Mouse (Mus musculus) hindbrain, embryonic 16.5 days (tissue): ENCODE results near the gene Dcp1a. TPM values are rescaled to one million over a fixed set of nuclear protein-coding genes. Genes with fewer than 3 reads are reported as not detected.

Experiments used
- ATAC-seq: fragments of 200-750 bp; cut with Nextera tagmentation; 2 replicates; pipeline ENCODE4 v1.8.0; 2017; ENCODE audit warnings: moderate TSS enrichment, moderate library complexity
- H3K27ac ChIP-seq: fragments of 300-500 bp; sonication (generic); 2 replicates; pipeline ENCODE4 v1.5.1; 2014; ENCODE audit warnings: low read depth, mild to moderate bottlenecking, control low read depth, low read length, moderate library complexity
- H3K27me3 ChIP-seq: fragments of 300-500 bp; sonication (generic); replicated peaks from 2 replicates; pipeline ENCODE4 v1.6.1; 2014; ENCODE audit warnings: low read length; ENCODE audit not compliant: control insufficient read depth, insufficient read depth
- H3K36me3 ChIP-seq: fragments of 300-500 bp; sonication (generic); 2 replicates; pipeline ENCODE4 v1.6.1; 2014; ENCODE audit warnings: mild to moderate bottlenecking, low read length, moderate library complexity, mixed read lengths; ENCODE audit not compliant: control insufficient read depth, insufficient read depth
- H3K4me1 ChIP-seq: fragments of 300-500 bp; sonication (generic); 2 replicates; pipeline ENCODE4 v1.6.1; 2014; ENCODE audit warnings: low read depth, low read length; ENCODE audit not compliant: control insufficient read depth, insufficient read depth
- H3K4me2 ChIP-seq: fragments of 300-500 bp; sonication (generic); 2 replicates; pipeline ENCODE4 v1.6.1; 2014; ENCODE audit warnings: mild to moderate bottlenecking, low read length, control low read depth, moderate library complexity
- H3K4me3 ChIP-seq: fragments of 300-500 bp; sonication (generic); 2 replicates; pipeline ENCODE4 v1.5.1; 2014; ENCODE audit warnings: mild to moderate bottlenecking, low read length, control low read depth, moderate library complexity
- H3K9ac ChIP-seq: fragments of 300-500 bp; sonication (generic); 2 replicates; pipeline ENCODE4 v1.6.1; 2014; ENCODE audit warnings: low read depth, mild to moderate bottlenecking, control low read depth, low read length, moderate library complexity
- H3K9me3 ChIP-seq: fragments of 300-500 bp; sonication (generic); 2 replicates; pipeline ENCODE4 v1.6.1; 2014; ENCODE audit warnings: mild to moderate bottlenecking, low read length, moderate library complexity; ENCODE audit not compliant: control insufficient read depth
- WGBS: fragments of 180-500 bp; shearing (Covaris S2); extraction: QIAGEN DNeasy Blood & Tissue Kit; methylation state at CpG from one replicate; pipeline ENCODE4 v1.1.7; 2014; 5-methylcytosine and 5-hydroxymethylcytosine counted together
- polyA plus RNA-seq: library from polyadenylated mRNA; unstranded; fragments of >200 nt; fragmentation: Nextera tagmentation; extraction: Ambion mirVana; gene quantifications from 2 replicates; pipeline ENCODE4 v1.2.1, GENCODE M21; 2015

Dcp1a gene
- polyA plus RNA-seq, 1 experiment from 2014 or later: 14.2 TPM

- H3K4me3 ChIP-seq: peak overlapping the region; percentile 89
- 34% methylated on average over 8 of the region's 8 CpGs for WGBS
- no peaks in the 10 kb centered on the region for H3K9me3 ChIP-seq
- H3K36me3 ChIP-seq: no peaks in the 10 kb centered on the region
- peak overlapping the region; percentile 92 for H3K4me2 ChIP-seq
- H3K9ac ChIP-seq: peak overlapping the region; percentile 97
- peaks cover 35% of the 10 kb centered on the region for H3K4me1 ChIP-seq
- H3K27ac ChIP-seq: peak overlapping the region; percentile 97; the same call in 1 of the 2 replicates
- no peak for ATAC-seq
- no peaks in the 10 kb centered on the region for H3K27me3 ChIP-seq
Observed at GRCm38 (mm10) chr14:30550232-30551070, 71.1 kb downstream of the Dcp1a start.

DNA sequence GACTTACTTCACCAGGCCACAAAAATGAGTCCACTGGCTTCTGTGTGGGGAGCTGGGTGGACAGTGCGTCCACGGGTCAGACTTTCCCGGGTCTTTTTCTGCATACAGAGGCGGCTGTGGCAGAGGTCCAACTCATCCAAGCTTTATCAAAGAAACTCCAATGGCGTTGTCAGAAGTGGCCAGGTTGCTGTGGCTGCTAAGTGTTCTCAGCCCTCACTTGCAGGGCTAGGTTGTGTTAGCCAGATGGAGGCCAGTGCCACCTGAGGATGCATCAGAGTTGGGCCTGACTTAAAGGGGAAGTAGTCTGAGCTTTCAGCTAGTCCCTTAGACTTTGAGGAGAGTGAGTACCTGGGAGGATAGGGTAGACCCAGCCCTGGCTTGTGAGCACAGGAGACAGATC is 72.2 kb downstream of the Dcp1a start:
- peak overlapping the region; percentile 89 for H3K4me3 ChIP-seq
- ATAC-seq: no peak
- H3K27me3 ChIP-seq: no peaks in the 10 kb centered on the region

GRCm38 (mm10) chr14:30551981-30552380 is 72.6 kb downstream of the Dcp1a start:
- WGBS: 94% methylated on average over 2 of the region's 2 CpGs
- Histone ChIP-seq H3K4me1 (peaks cover 35% of the 10 kb centered on the region), H3K27me3 (no peaks in the 10 kb centered on the region), H3K9ac (no peak overlapping the region), H3K36me3 (no peaks in the 10 kb centered on the region), H3K27ac (no peak overlapping the region), H3K4me2 (no peak overlapping the region; the same call in 1 of the 2 replicates), H3K9me3 (no peaks in the 10 kb centered on the region), H3K4me3 (no peak overlapping the region)
- no peak for ATAC-seq

More for the DNA sequence above, 72.2 kb downstream of the Dcp1a start:
- peaks cover 35% of the 10 kb centered on the region for H3K4me1 ChIP-seq
- no peaks in the 10 kb centered on the region for H3K9me3 ChIP-seq
- no peaks in the 10 kb centered on the region for H3K36me3 ChIP-seq
- H3K9ac ChIP-seq: no peak overlapping the region
- no peak overlapping the region for H3K27ac ChIP-seq
- 57% methylated on average over 5 of the region's 5 CpGs for WGBS
- peak overlapping the region; percentile 92 for H3K4me2 ChIP-seq

DNA sequence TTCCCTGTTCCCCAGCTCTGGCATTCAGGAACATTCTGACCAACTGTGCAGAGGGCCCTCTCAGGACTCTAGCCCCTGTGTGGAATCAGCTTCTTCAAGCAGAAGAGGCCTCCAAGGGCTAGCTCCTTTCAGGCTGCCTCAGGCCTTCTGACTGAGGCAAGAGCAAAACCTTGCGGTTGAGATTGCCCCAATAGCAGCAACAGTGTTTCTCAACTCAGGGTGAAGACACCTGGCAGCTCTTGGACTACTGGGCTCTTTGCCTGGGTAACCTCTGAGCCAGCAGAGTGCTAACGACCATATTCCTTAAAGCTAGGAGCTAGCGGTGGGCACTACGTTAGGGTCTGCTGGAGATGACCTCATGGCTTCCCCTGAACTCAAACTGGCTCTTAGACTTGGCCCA is 73.8 kb downstream of the Dcp1a start:
- peaks cover 2% of the 10 kb centered on the region; the same call in 1 of the 2 replicates for H3K36me3 ChIP-seq
- no peak overlapping the region for H3K27ac ChIP-seq
- H3K9ac ChIP-seq: no peak overlapping the region
- no peaks in the 10 kb centered on the region for H3K9me3 ChIP-seq
- no peak overlapping the region for H3K4me2 ChIP-seq
- no peak for ATAC-seq
- H3K4me3 ChIP-seq: no peak overlapping the region
- WGBS: 89% methylated on average over 4 of the region's 4 CpGs
- peaks cover 30% of the 10 kb centered on the region for H3K4me1 ChIP-seq
- no peaks in the 10 kb centered on the region for H3K27me3 ChIP-seq

DNA sequence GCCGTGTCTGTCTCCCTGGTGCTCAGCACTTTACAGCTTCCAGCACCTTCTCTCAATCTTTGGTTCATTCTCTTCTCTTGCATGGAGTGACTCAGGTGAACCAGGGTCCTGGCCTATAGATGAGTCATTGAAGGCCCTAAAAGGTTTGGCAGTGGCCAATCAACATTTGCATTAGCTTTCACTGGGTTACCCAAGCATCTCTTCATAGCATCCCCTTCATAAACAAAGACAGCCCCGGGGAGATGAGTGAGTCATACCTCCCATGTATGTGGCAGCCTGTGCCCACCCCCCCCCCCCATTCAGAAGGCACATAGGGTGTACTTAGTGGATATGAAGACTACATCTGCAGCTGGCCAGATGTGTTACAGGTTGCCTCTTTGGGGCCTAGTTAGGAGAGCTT is 77.3 kb downstream of the Dcp1a start:
- no peak overlapping the region for H3K4me3 ChIP-seq
- peaks cover 11% of the 10 kb centered on the region for H3K4me1 ChIP-seq
- WGBS: 92% methylated on average over 2 of the region's 2 CpGs
- H3K4me2 ChIP-seq: no peak overlapping the region
- no peak overlapping the region for H3K27ac ChIP-seq
- no peak overlapping the region for H3K9ac ChIP-seq
- ATAC-seq: no peak
- no peaks in the 10 kb centered on the region for H3K27me3 ChIP-seq
- H3K9me3 ChIP-seq: no peaks in the 10 kb centered on the region
- peaks cover 25% of the 10 kb centered on the region for H3K36me3 ChIP-seq

GRCm38 (mm10) chr14:30557730-30558129 is 78.4 kb downstream of the Dcp1a start:
- Histone ChIP-seq H3K4me3 (no peak overlapping the region), H3K27ac (no peak overlapping the region)

GRCm38 (mm10) chr14:30559321-30559850 is 80.1 kb downstream of the Dcp1a start:
- no peak overlapping the region for H3K4me3 ChIP-seq
- no peak overlapping the region for H3K27ac ChIP-seq
- no peak overlapping the region for H3K9ac ChIP-seq
- H3K36me3 ChIP-seq: peaks cover 25% of the 10 kb centered on the region
- H3K27me3 ChIP-seq: no peaks in the 10 kb centered on the region
- peaks cover 5% of the 10 kb centered on the region for H3K4me1 ChIP-seq
- no peaks in the 10 kb centered on the region for H3K9me3 ChIP-seq
- ATAC-seq: peak; percentile 21; the same call in 1 of the 2 replicates
- 82% methylated on average over 17 of the region's 17 CpGs for WGBS
- H3K4me2 ChIP-seq: no peak overlapping the region

More at GRCm38 (mm10) chr14:30557730-30558129, 78.4 kb downstream of the Dcp1a start:
- Histone ChIP-seq H3K4me1 (peaks cover 10% of the 10 kb centered on the region), H3K27me3 (no peaks in the 10 kb centered on the region), H3K9me3 (no peaks in the 10 kb centered on the region), H3K9ac (no peak overlapping the region), H3K4me2 (no peak overlapping the region), H3K36me3 (peaks cover 25% of the 10 kb centered on the region)
- WGBS: 70% methylated on average over 9 of the region's 9 CpGs
- ATAC-seq: no peak

DNA sequence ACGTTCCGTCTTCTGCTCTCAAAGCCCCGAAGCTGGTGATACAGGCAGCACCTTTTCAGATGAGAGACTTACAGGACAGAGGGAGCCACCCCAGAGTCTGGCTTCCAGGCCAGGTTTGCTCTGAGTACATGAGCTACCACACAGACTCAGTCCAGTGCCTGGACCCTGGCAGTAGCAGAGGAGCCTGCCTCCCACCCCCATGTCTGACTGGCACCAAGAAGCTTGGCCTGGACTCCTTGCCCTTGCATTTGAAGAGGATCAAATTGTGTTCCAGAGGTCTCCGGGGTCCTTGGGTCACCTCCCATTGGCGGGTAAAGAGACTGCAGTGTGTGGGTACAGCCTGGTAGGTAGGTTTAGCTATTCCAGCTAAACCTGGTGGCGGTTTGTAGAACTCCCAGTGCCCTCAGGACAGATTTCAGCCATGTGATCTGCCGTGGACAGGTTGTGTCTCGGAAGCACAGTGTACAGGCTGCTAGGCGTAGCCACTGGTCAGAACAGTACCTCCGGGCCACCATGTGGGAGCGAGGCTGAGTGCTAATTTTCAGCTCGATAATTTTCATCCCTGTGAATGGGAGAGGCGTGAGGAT is 81.6 kb downstream of the Dcp1a start:
- H3K4me3 ChIP-seq: no peak overlapping the region
- WGBS: 86% methylated on average over 13 of the region's 13 CpGs
- ATAC-seq: 0 out of 2 replicates have a peak, but pooled peaks have one; percentile 21
- no peak overlapping the region for H3K9ac ChIP-seq
- peaks cover 33% of the 10 kb centered on the region for H3K36me3 ChIP-seq
- no peaks in the 10 kb centered on the region for H3K27me3 ChIP-seq
- peaks cover 5% of the 10 kb centered on the region for H3K4me1 ChIP-seq
- H3K27ac ChIP-seq: no peak overlapping the region
- no peaks in the 10 kb centered on the region for H3K9me3 ChIP-seq
- H3K4me2 ChIP-seq: no peak overlapping the region
